Mouse (Mus musculus): ENCODE measurements around the gene Rgs13. TPM values are rescaled to one million over a fixed set of nuclear protein-coding genes. Genes with fewer than 3 reads are reported as not detected.

Rgs13 gene
- polyA plus RNA-seq, 1 experiment from 2014 or later = not detected

DNA sequence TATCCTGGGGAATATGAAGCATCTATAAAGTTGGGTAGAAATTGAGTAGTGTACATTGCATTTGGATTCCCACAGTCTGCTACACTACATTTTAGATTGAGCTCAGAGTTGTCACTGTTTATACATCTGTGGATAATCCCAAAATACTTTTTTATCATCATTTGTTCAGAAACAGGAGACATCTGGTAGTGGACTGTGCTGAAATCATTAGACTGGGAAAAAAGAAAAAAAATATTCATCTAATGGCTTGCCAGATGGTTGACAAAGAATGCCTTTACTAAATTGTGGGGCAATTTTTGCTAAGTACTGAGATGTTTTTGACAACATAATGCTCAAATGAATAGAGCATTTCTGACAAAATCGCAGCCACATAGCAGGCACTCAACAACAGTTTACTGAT, 86.8 kb downstream of the Rgs13 start:
- H3K27ac ChIP-seq (ENCODE audit: poor library complexity, severe bottlenecking) = no peak overlapping the region
- no peaks in the 10 kb centered on the region for H3K9me3 ChIP-seq (replicated peaks)
- ATAC-seq (ENCODE audit: insufficient number of reproducible peaks, low FRiP score) = no peak
- no peaks in the 10 kb centered on the region for H3K36me3 ChIP-seq
- 89% methylated on average over 1 of the region's 1 CpGs for WGBS
- no peak overlapping the region for H3K9ac ChIP-seq
- no peaks in the 10 kb centered on the region for H3K4me1 ChIP-seq (replicated peaks)
- no peaks in the 10 kb centered on the region for H3K27me3 ChIP-seq (replicated peaks)
- H3K4me3 ChIP-seq = no peak overlapping the region
- no peak overlapping the region for H3K4me2 ChIP-seq

Other genes with a start within 250 kb of the Rgs13 start
- gene Rgs2, start 173.2 kb downstream of the Rgs13 start, polyA plus RNA-seq (2016; fragmentation: Nextera tagmentation; extraction: Ambion mirVana) = 16.1 and 17.4 TPM in 2 replicates
- gene Rgs1, start 71.9 kb upstream of the Rgs13 start, polyA plus RNA-seq (2016; fragmentation: Nextera tagmentation; extraction: Ambion mirVana) = 0.10 and 0.37 TPM in 2 replicates

All from heart, embryonic 12.5 days (tissue).